Mouse (Mus musculus) embryonic facial prominence, embryonic 12.5 days (tissue): Measurements from ENCODE around the gene Sds. TPM values are rescaled to one million over a fixed set of nuclear protein-coding genes. Genes with fewer than 3 reads are reported as not detected.
"Not testable (repeated sequence)": the region's sequence is repeated elsewhere in the genome, so short reads cannot be mapped to it uniquely, and the experiment has no call there.

Experiments used
- ATAC-seq: fragments of 200-750 bp; cut with Nextera tagmentation; 2 replicates; pipeline ENCODE4 v1.8.0; 2017; ENCODE audit not compliant: insufficient number of reproducible peaks, insufficient read depth, low FRiP score, low TSS enrichment
- H3K27ac ChIP-seq: fragments of 300-500 bp; sonication (generic); 2 replicates; pipeline ENCODE4 v1.5.1; 2016; ENCODE audit warnings: mild to moderate bottlenecking
- H3K27me3 ChIP-seq: fragments of 300-500 bp; sonication (generic); 2 replicates; pipeline ENCODE4 v1.6.1; 2016; ENCODE audit warnings: mild to moderate bottlenecking, moderate library complexity
- H3K36me3 ChIP-seq: fragments of 300-500 bp; sonication (generic); 2 replicates; pipeline ENCODE4 v1.6.1; 2016; ENCODE audit warnings: mild to moderate bottlenecking
- H3K4me1 ChIP-seq: fragments of 300-500 bp; sonication (generic); 2 replicates; pipeline ENCODE4 v1.6.1; 2016
- H3K4me2 ChIP-seq: fragments of 300-500 bp; sonication (generic); replicated peaks from 2 replicates; pipeline ENCODE4 v1.6.1; 2016; ENCODE audit warnings: mild to moderate bottlenecking, moderate library complexity
- H3K4me3 ChIP-seq: fragments of 300-500 bp; sonication (generic); 2 replicates; pipeline ENCODE4 v1.5.1; 2016; ENCODE audit warnings: mild to moderate bottlenecking
- H3K9ac ChIP-seq: fragments of 300-500 bp; sonication (generic); 2 replicates; pipeline ENCODE4 v1.6.1; 2016; ENCODE audit warnings: mild to moderate bottlenecking, moderate library complexity
- H3K9me3 ChIP-seq: fragments of 300-500 bp; sonication (generic); 2 replicates; pipeline ENCODE4 v1.6.1; 2016; ENCODE audit warnings: mild to moderate bottlenecking, moderate library complexity
- WGBS: fragments of 180-500 bp; shearing (Covaris S2); methylation state at CpG from one replicate; pipeline ENCODE4 v1.1.7; 2016; 5-methylcytosine and 5-hydroxymethylcytosine counted together
- polyA plus RNA-seq: library from polyadenylated mRNA; unstranded; fragments of >200 nt; fragmentation: Nextera tagmentation; extraction: Ambion mirVana; gene quantifications from 2 replicates; pipeline ENCODE4 v1.2.1, GENCODE M21; 2016

Gene Sds
- polyA plus RNA-seq, 1 experiment from 2014 or later: not detected

GRCm38 (mm10) chr5:120493440-120493839 is 17.1 kb downstream of the Sds start:
- no peaks in the 10 kb centered on the region for H3K27me3 ChIP-seq
- no peak overlapping the region for H3K9ac ChIP-seq
- H3K4me3 ChIP-seq: no peak overlapping the region
- H3K4me1 ChIP-seq: no peaks in the 10 kb centered on the region
- no peak overlapping the region for H3K27ac ChIP-seq
- H3K4me2 ChIP-seq: no peak overlapping the region
- no peaks in the 10 kb centered on the region for H3K9me3 ChIP-seq
- peaks cover 45% of the 10 kb centered on the region for H3K36me3 ChIP-seq
- ATAC-seq: no peak
- WGBS: 91% methylated on average over 6 of the region's 6 CpGs

GRCm38 (mm10) chr5:120493873-120494395 is 17.6 kb downstream of the Sds start:
- peaks cover 45% of the 10 kb centered on the region for H3K36me3 ChIP-seq
- ATAC-seq: no peak
- no peak overlapping the region for H3K4me3 ChIP-seq
- no peak overlapping the region for H3K9ac ChIP-seq
- H3K4me2 ChIP-seq: no peak overlapping the region
- WGBS: 87% methylated on average over 9 of the region's 9 CpGs
- H3K27me3 ChIP-seq: no peaks in the 10 kb centered on the region
- no peaks in the 10 kb centered on the region for H3K9me3 ChIP-seq
- no peaks in the 10 kb centered on the region for H3K4me1 ChIP-seq
- H3K27ac ChIP-seq: no peak overlapping the region

GRCm38 (mm10) chr5:120495064-120495702 is 18.9 kb downstream of the Sds start:
- Histone ChIP-seq H3K9ac (no peak overlapping the region), H3K27me3 (no peaks in the 10 kb centered on the region), H3K27ac (no peak overlapping the region), H3K4me2 (no peak overlapping the region), H3K36me3 (peaks cover 40% of the 10 kb centered on the region), H3K4me3 (no peak overlapping the region), H3K4me1 (no peaks in the 10 kb centered on the region), H3K9me3 (no peaks in the 10 kb centered on the region)
- ATAC-seq: no peak
- 76% methylated on average over 10 of the region's 10 CpGs for WGBS

- Histone ChIP-seq H3K4me1 (no peaks in the 10 kb centered on the region), H3K4me3 (no peak overlapping the region), H3K9ac (no peak overlapping the region)
These were observed 19.4 kb downstream of the Sds start for GRCm38 (mm10) chr5:120495703-120496226.

GRCm38 (mm10) chr5:120497071-120497470 is 20.7 kb downstream of the Sds start:
- H3K27me3 ChIP-seq: no peaks in the 10 kb centered on the region
- H3K27ac ChIP-seq: no peak overlapping the region
- ATAC-seq: no peak
- peaks cover 28% of the 10 kb centered on the region for H3K36me3 ChIP-seq
- H3K9me3 ChIP-seq: no peaks in the 10 kb centered on the region
- WGBS: 87% methylated on average over 3 of the region's 3 CpGs
- no peak overlapping the region for H3K9ac ChIP-seq
- no peak overlapping the region for H3K4me2 ChIP-seq
- no peak overlapping the region for H3K4me3 ChIP-seq
- peaks cover 4% of the 10 kb centered on the region; the same call in 1 of the 2 replicates for H3K4me1 ChIP-seq

More at GRCm38 (mm10) chr5:120495703-120496226, 19.4 kb downstream of the Sds start:
- no peaks in the 10 kb centered on the region for H3K9me3 ChIP-seq
- ATAC-seq: no peak
- 90% methylated on average over 13 of the region's 13 CpGs for WGBS
- H3K4me2 ChIP-seq: no peak overlapping the region
- peaks cover 35% of the 10 kb centered on the region for H3K36me3 ChIP-seq
- no peaks in the 10 kb centered on the region for H3K27me3 ChIP-seq
- H3K27ac ChIP-seq: no peak overlapping the region

- H3K27me3 ChIP-seq: no peaks in the 10 kb centered on the region
- H3K27ac ChIP-seq: no peak overlapping the region
- H3K4me2 ChIP-seq: no peak overlapping the region
- H3K36me3 ChIP-seq: peaks cover 16% of the 10 kb centered on the region; the same call in 1 of the 2 replicates
- no peak for ATAC-seq
- H3K4me3 ChIP-seq: no peak overlapping the region
- H3K9me3 ChIP-seq: no peaks in the 10 kb centered on the region
- no peak overlapping the region for H3K9ac ChIP-seq
- WGBS: 81% methylated on average over 4 of the region's 4 CpGs
- H3K4me1 ChIP-seq: peaks cover 13% of the 10 kb centered on the region
These were observed 22.9 kb downstream of the Sds start for GRCm38 (mm10) chr5:120499202-120499601.

- H3K4me3 ChIP-seq, H3K27me3 ChIP-seq, H3K27ac ChIP-seq, ATAC-seq, H3K9ac ChIP-seq, H3K9me3 ChIP-seq, H3K4me2 ChIP-seq: not testable (repeated sequence)
- Histone ChIP-seq H3K36me3 (peaks cover 12% of the 10 kb centered on the region; the same call in 1 of the 2 replicates), H3K4me1 (peaks cover 16% of the 10 kb centered on the region)
- WGBS: 86% methylated on average over 9 of the region's 9 CpGs
These were observed 24.3 kb downstream of the Sds start for GRCm38 (mm10) chr5:120500609-120501008.

GRCm38 (mm10) chr5:120502147-120502621 is 25.9 kb downstream of the Sds start:
- peak overlapping the region; percentile 96 for H3K4me3 ChIP-seq
- ATAC-seq: no peak
- H3K9me3 ChIP-seq: no peaks in the 10 kb centered on the region
- H3K36me3 ChIP-seq: peaks cover 7% of the 10 kb centered on the region; the same call in 1 of the 2 replicates
- WGBS: 63% methylated on average over 9 of the region's 9 CpGs
- H3K9ac ChIP-seq: peak overlapping the region; percentile 89; the same call in 1 of the 2 replicates
- peak overlapping the region; percentile 78 for H3K4me2 ChIP-seq
- H3K27ac ChIP-seq: no peak overlapping the region
- no peaks in the 10 kb centered on the region for H3K27me3 ChIP-seq
- peaks cover 20% of the 10 kb centered on the region for H3K4me1 ChIP-seq

GRCm38 (mm10) chr5:120502675-120503143 is 26.4 kb downstream of the Sds start:
- 4% methylated on average over 12 of the region's 12 CpGs for whole genome bisulfite sequencing
- no peaks in the 10 kb centered on the region for H3K27me3 ChIP-seq
- ATAC-seq: no peak
- peaks cover 7% of the 10 kb centered on the region; the same call in 1 of the 2 replicates for H3K36me3 ChIP-seq
- peak overlapping the region; percentile 89 for H3K9ac ChIP-seq
- H3K27ac ChIP-seq: no peak overlapping the region
- H3K4me1 ChIP-seq: peaks cover 20% of the 10 kb centered on the region
- H3K9me3 ChIP-seq: no peaks in the 10 kb centered on the region
- peak overlapping the region; percentile 96 for H3K4me3 ChIP-seq
- peak overlapping the region; percentile 78 for H3K4me2 ChIP-seq

GRCm38 (mm10) chr5:120503144-120503795 is 26.9 kb downstream of the Sds start, which contains the start of gene Plbd2:
Gene Plbd2, minus strand, starts transcription at chr5:120503625.
- H3K9ac ChIP-seq: peak within 1 kb of the TSS; percentile 89
- peak; percentile 61; the same call in 1 of the 2 replicates for ATAC-seq
- no peak within 1 kb of the TSS for H3K27ac ChIP-seq

GRCm38 (mm10) chr5:120505368-120505767 is 29.0 kb downstream of the Sds start:
- no peaks in the 10 kb centered on the region for H3K27me3 ChIP-seq
- no peak overlapping the region for H3K9ac ChIP-seq
- peaks cover 20% of the 10 kb centered on the region for H3K4me1 ChIP-seq
- no peak overlapping the region for H3K4me3 ChIP-seq
- WGBS: 21% methylated on average over 16 of the region's 16 CpGs
- H3K27ac ChIP-seq: no peak overlapping the region
- ATAC-seq: no peak
- H3K36me3 ChIP-seq: no peaks in the 10 kb centered on the region
- 0 out of 2 replicates have a peak overlapping the region, but pooled peaks have one; percentile 4 for H3K4me2 ChIP-seq
- H3K9me3 ChIP-seq: no peaks in the 10 kb centered on the region

More at GRCm38 (mm10) chr5:120503144-120503795, 26.9 kb downstream of the Sds start, which contains the start of gene Plbd2:
- WGBS: under 1% methylated on average over 52 of the region's 55 CpGs
- Histone ChIP-seq H3K4me3 (peak within 1 kb of the TSS; percentile 96), H3K36me3 (peaks cover 5% of the 10 kb centered on the region; the same call in 1 of the 2 replicates), H3K9me3 (no peaks in the 10 kb centered on the region), H3K4me2 (peak within 1 kb of the TSS; percentile 78), H3K4me1 (peaks cover 20% of the 10 kb centered on the region), H3K27me3 (no peaks in the 10 kb centered on the region)
